Mouse (Mus musculus) frontal cortex, adult 2 months (tissue): Measurements from ENCODE around the gene 4833423E24Rik. TPM values are rescaled to one million over a fixed set of nuclear protein-coding genes. Genes with fewer than 3 reads are reported as not detected.

Source experiments
- DNase-seq, 2 experiments: peaks; one replicate each; pipeline ENCODE4 v3.0.0; 2022; ENCODE audit warnings: low spot score in 1 of 2; ENCODE audit errors: extremely low spot score in 1 of 2
- polyA plus RNA-seq: library from polyadenylated mRNA; depleted of rRNA; stranded (reverse); fragments of >200 nt; gene quantifications from 2 replicates; pipeline ENCODE4 v1.2.3, GENCODE M21; 2012; rRNA removed

Gene 4833423E24Rik
- polyA plus RNA-seq: not detected in 2 replicates

GRCm38 (mm10) chr2:85518879-85519278 lies at the start of gene 4833423E24Rik:
Gene 4833423E24Rik (minus strand): TSS chr2:85519024.
- no peak for DNase-seq

GRCm38 (mm10) chr2:85561187-85561586 lies 42.4 kb upstream of the 4833423E24Rik start:
- peak; percentile 4 to 77 for DNase-seq

GRCm38 (mm10) chr2:85560226-85560625 lies 41.4 kb upstream of the 4833423E24Rik start:
- DNase-seq: peak in 1 of 2 experiments; percentile 4

- no peak for DNase-seq
Measured at GRCm38 (mm10) chr2:85554806-85555205, 36.0 kb upstream of the 4833423E24Rik start.

GRCm38 (mm10) chr2:85533934-85534333 lies 15.1 kb upstream of the 4833423E24Rik start:
- no peak for DNase-seq

- DNase-seq: no peak
Measured at GRCm38 (mm10) chr2:85532082-85532778, 13.4 kb upstream of the 4833423E24Rik start.

GRCm38 (mm10) chr2:85522859-85523489 lies 4.2 kb upstream of the 4833423E24Rik start:
- no peak for DNase-seq

GRCm38 (mm10) chr2:85518292-85518691 lies 532 bp downstream of the 4833423E24Rik start:
- no peak for DNase-seq

GRCm38 (mm10) chr2:85510376-85510775 lies 8.4 kb downstream of the 4833423E24Rik start:
- DNase-seq: no peak

- DNase-seq: no peak
Measured at GRCm38 (mm10) chr2:85490396-85490795, 28.4 kb downstream of the 4833423E24Rik start.

GRCm38 (mm10) chr2:85466801-85467325 lies 52.0 kb downstream of the 4833423E24Rik start:
- DNase-seq: no peak

- no peak for DNase-seq
Measured at GRCm38 (mm10) chr2:85443539-85443938, 75.3 kb downstream of the 4833423E24Rik start, which contains the start of gene Olfr995. Gene Olfr995 (minus strand): TSS chr2:85443639.

- no peak for DNase-seq
Measured at GRCm38 (mm10) chr2:85442546-85442945, 76.3 kb downstream of the 4833423E24Rik start.

GRCm38 (mm10) chr2:85436351-85436750 lies 82.5 kb downstream of the 4833423E24Rik start, which contains the start of gene Olfr994:
Gene Olfr994 (minus strand): TSS chr2:85436451.
- no peak for DNase-seq

Other genes starting within 250 kb of the 4833423E24Rik start
- gene Olfr987, start 179.7 kb downstream of the 4833423E24Rik start, polyA plus RNA-seq: 0.06 and 0.08 TPM in 2 replicates
- not detected in 2 replicates for gene Olfr988, start 155.8 kb downstream of the 4833423E24Rik start, polyA plus RNA-seq
- gene Olfr992, start 109.6 kb downstream of the 4833423E24Rik start, polyA plus RNA-seq: not detected in 2 replicates
- not detected in 2 replicates for gene Olfr993, start 104.1 kb downstream of the 4833423E24Rik start, polyA plus RNA-seq
- gene Olfr994, start 82.6 kb downstream of the 4833423E24Rik start, polyA plus RNA-seq: 0.12 and 0.19 TPM in 2 replicates
- not detected in 2 replicates for gene Olfr995, start 75.4 kb downstream of the 4833423E24Rik start, polyA plus RNA-seq
- gene Olfr996, start 60.2 kb upstream of the 4833423E24Rik start, polyA plus RNA-seq: not detected in 2 replicates
- not detected in 2 replicates for gene Olfr998, start 69.9 kb upstream of the 4833423E24Rik start, polyA plus RNA-seq
- gene Olfr1000, start 92.9 kb upstream of the 4833423E24Rik start, polyA plus RNA-seq: not detected in 2 replicates
- not detected in 2 replicates for gene Olfr1002, start 131.7 kb upstream of the 4833423E24Rik start, polyA plus RNA-seq
- gene Olfr154, start 145.4 kb upstream of the 4833423E24Rik start, polyA plus RNA-seq: not detected in 2 replicates
- gene Olfr1006, start 159.7 kb upstream of the 4833423E24Rik start, polyA plus RNA-seq: not detected in 2 replicates
- gene Olfr1008, start 170.4 kb upstream of the 4833423E24Rik start, polyA plus RNA-seq: not detected in 2 replicates
- gene Olfr1009, start 196.4 kb upstream of the 4833423E24Rik start, polyA plus RNA-seq: 0.06 TPM in 1 of 2 replicates, not detected in the other
- gene Olfr1012, start 243.7 kb upstream of the 4833423E24Rik start, polyA plus RNA-seq: not detected in 2 replicates
- gene Olfr1013, start 248.1 kb upstream of the 4833423E24Rik start, polyA plus RNA-seq: 0.10 TPM in 1 of 2 replicates, not detected in the other